Mouse (Mus musculus) brown adipose tissue, adult 24 weeks (tissue): ENCODE results near the gene Gm11084. TPM values are rescaled to one million over a fixed set of nuclear protein-coding genes. Genes with fewer than 3 reads are reported as not detected.
A peak's percentile ranks its signal among the peaks of the same experiment; 100 is the strongest.

Experiments used
- H3K27ac ChIP-seq: fragments of 200-500 bp; replicated peaks from 2 replicates; pipeline ENCODE4 v1.5.1; 2012; ENCODE audit warnings: low read depth, mild to moderate bottlenecking, low read length
- H3K4me1 ChIP-seq: fragments of 200-500 bp; 2 replicates; pipeline ENCODE4 v1.6.1; 2012; ENCODE audit warnings: low read length, mixed read lengths; ENCODE audit not compliant: control insufficient read depth, insufficient read depth, insufficient read length
- H3K4me3 ChIP-seq: fragments of 200-500 bp; 2 replicates; pipeline ENCODE4 v1.5.1; 2012; ENCODE audit warnings: low read depth, mild to moderate bottlenecking, low read length, moderate library complexity; ENCODE audit not compliant: insufficient read depth
- polyA plus RNA-seq: library from polyadenylated mRNA; stranded (reverse); fragments of >200 nt; gene quantifications from 2 replicates; pipeline ENCODE4 v1.2.4, GENCODE M21; 2012; ENCODE audit not compliant: missing spikeins, insufficient read depth, insufficient read length

The Gm11084 gene
- polyA plus RNA-seq, 1 experiment = not detected

- peak within 1 kb of the TSS; percentile 97 for H3K27ac ChIP-seq
- H3K4me3 ChIP-seq = peak within 1 kb of the TSS; percentile 92
- peaks cover 11% of the 10 kb centered on the region for H3K4me1 ChIP-seq
Measured at GRCm38 (mm10) chr2:72980337-72981074, 6.0 kb downstream of the Gm11084 start, which contains the start of gene Sp3. Gene Sp3 (minus strand): TSS chr2:72980446.

GRCm38 (mm10) chr2:72979659-72980071 is 6.9 kb downstream of the Gm11084 start:
- Histone ChIP-seq H3K4me3 (peak overlapping the region; percentile 92), H3K4me1 (peaks cover 11% of the 10 kb centered on the region), H3K27ac (peak overlapping the region; percentile 97)

GRCm38 (mm10) chr2:72978901-72979658 is 7.4 kb downstream of the Gm11084 start:
- Histone ChIP-seq H3K27ac (peak overlapping the region; percentile 96), H3K4me1 (peaks cover 11% of the 10 kb centered on the region), H3K4me3 (peak overlapping the region; percentile 95)

DNA sequence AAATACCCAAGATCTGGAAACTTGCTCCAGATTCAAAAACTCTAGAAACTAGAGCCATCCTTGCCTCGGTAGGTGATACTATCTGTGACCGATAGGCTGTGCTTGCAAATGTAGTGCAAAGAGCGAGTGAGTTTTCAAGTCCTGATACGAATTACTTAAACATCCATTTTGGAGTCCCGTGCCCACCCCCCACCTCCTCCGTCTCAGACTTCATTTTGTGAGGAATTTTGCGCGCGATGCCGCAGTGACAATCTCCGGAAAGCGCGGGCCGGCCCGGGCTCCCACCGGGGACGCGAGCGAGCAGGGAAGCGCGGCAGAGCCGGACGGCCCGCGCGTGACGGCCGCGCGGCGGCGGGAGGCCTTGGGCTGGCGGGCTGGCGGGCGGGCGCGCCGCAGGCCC is 8.0 kb downstream of the Gm11084 start:
- peak overlapping the region; percentile 95 for H3K4me3 ChIP-seq
- H3K27ac ChIP-seq = peak overlapping the region; percentile 76
- peaks cover 11% of the 10 kb centered on the region for H3K4me1 ChIP-seq

GRCm38 (mm10) chr2:72977272-72977671 is 9.2 kb downstream of the Gm11084 start:
- H3K4me1 ChIP-seq = peaks cover 11% of the 10 kb centered on the region
- 0 out of 2 replicates have a peak overlapping the region, but pooled peaks have one; percentile 21 for H3K27ac ChIP-seq
- H3K4me3 ChIP-seq = no peak overlapping the region

DNA sequence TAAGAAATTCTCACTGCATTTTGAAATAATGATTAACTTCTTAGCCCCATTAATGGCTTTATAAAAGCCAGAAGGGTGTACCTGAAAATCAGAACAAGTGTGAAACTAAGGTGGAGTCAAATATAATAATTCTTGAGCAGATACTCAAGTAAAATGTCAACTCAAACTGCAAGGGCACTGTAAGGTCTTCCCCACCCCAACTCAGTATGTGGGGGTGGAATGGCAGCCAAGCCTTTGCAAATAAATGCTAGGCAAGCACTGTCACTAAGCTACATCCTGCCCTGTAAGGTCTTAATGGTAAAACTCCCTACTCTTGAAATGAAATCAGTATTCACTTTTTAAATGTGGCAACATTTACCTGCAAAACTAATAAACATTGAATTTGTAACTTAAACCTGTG is 10.5 kb downstream of the Gm11084 start:
- no peak overlapping the region for H3K27ac ChIP-seq
- H3K4me3 ChIP-seq = no peak overlapping the region
- H3K4me1 ChIP-seq = peaks cover 9% of the 10 kb centered on the region

GRCm38 (mm10) chr2:72970831-72971230 is 15.7 kb downstream of the Gm11084 start:
- Histone ChIP-seq H3K4me3 (no peak overlapping the region), H3K27ac (no peak overlapping the region), H3K4me1 (peaks cover 2% of the 10 kb centered on the region)

- Histone ChIP-seq H3K27ac (no peak overlapping the region), H3K4me1 (no peaks in the 10 kb centered on the region; the same call in 1 of the 2 replicates), H3K4me3 (no peak overlapping the region)
Measured at GRCm38 (mm10) chr2:72970302-72970701, 16.2 kb downstream of the Gm11084 start.

GRCm38 (mm10) chr2:72968536-72968935 is 18.0 kb downstream of the Gm11084 start:
- Histone ChIP-seq H3K27ac (no peak overlapping the region), H3K4me1 (no peaks in the 10 kb centered on the region), H3K4me3 (no peak overlapping the region)

DNA sequence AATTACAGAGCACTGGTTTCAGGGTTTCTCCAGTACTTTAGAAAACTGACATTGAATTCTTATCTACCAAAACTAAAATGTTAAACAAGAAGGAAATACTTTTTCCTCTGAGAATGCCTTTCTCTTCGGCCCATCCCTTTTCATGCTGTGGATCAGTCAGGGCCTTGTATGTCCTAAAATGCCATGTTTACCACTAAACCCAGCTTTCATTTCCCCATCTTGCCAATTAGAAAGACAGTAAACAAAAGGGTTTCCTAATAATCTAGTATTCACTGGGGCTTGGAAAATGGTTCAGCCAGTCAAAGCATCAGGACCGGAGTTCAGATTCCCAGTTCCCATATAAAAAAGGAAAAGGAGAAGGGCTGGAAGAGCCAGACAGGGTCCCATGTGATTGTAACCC is 21.1 kb downstream of the Gm11084 start:
- H3K4me3 ChIP-seq = no peak overlapping the region
- H3K27ac ChIP-seq = no peak overlapping the region
- H3K4me1 ChIP-seq = no peaks in the 10 kb centered on the region

DNA sequence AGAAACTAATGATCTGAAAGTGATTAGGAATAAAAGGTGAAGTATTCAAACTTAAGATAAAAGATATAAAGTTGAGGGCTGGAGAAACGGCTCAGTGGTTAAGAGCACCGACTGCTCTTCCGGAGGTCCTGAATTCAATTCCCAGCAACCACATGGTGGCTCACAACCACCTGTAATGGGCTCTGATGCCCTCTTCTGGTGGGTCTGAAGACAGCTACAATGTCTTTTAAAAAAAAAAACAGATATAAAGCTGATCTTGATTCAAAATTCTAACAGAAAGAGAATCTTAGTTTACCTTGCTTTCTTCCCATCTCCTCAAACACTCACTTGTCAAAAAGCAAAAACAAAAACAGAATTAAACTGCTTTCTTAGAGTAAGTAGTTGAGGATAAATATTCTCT is 30.1 kb downstream of the Gm11084 start:
- no peak overlapping the region for H3K27ac ChIP-seq
- no peak overlapping the region for H3K4me3 ChIP-seq
- 0 out of 2 replicates have a peak, but pooled peaks cover 2% of the 10 kb centered on the region for H3K4me1 ChIP-seq

- no peak overlapping the region for H3K4me3 ChIP-seq
- no peaks in the 10 kb centered on the region; the same call in 1 of the 2 replicates for H3K4me1 ChIP-seq
- H3K27ac ChIP-seq = no peak overlapping the region
Measured at GRCm38 (mm10) chr2:72952979-72953378, 33.5 kb downstream of the Gm11084 start.

DNA sequence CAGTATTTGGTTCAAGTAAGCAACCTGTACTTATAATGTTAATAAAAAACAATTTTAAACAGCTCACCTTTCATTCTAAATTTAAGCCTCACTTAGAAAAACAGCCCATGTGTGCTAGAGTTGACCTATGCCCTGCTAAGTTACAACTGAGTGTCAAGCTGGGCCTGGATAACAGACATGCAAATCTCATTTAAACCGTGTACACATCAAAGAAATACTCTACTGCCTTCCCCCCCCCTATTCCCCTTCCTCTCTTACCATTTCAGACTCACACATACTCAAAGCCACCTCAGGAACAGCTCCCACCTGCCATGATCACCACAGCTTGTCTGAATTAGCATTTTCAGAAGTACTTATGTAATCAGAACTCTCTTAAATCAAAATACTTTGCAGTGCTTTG is 50.6 kb downstream of the Gm11084 start:
- 0 out of 2 replicates have a peak, but pooled peaks cover 3% of the 10 kb centered on the region for H3K4me1 ChIP-seq
- no peak overlapping the region; the same call in 1 of the 2 replicates for H3K27ac ChIP-seq
- no peak overlapping the region for H3K4me3 ChIP-seq

GRCm38 (mm10) chr2:72932186-72932585 is 54.3 kb downstream of the Gm11084 start:
- Histone ChIP-seq H3K4me1 (0 out of 2 replicates have a peak, but pooled peaks cover 3% of the 10 kb centered on the region), H3K4me3 (no peak overlapping the region), H3K27ac (no peak overlapping the region)

DNA sequence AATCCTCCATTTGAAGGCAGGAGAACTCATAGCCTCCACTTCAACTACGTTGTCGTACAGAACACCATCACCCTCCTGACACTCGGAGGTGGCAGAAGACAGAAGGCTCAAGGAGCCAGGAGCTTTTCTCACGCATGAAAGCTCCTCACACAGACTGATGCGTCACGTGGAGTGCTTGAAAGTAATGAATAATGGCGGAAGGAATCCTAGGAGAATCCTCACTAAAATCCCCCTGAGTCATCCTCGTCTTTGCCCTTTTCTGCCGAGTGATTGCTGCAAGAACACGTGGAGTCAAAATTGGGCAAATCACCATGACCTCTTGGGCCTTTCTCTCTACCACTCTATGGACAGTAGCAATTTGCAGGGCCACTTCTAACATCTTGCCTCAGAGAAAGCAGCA is 61.5 kb downstream of the Gm11084 start:
- Histone ChIP-seq H3K4me3 (no peak overlapping the region), H3K4me1 (no peaks in the 10 kb centered on the region), H3K27ac (no peak overlapping the region)
